Mouse (Mus musculus) hindbrain, embryonic 12.5 days (tissue): ENCODE data around the gene Pde9a. TPM values are rescaled to one million over a fixed set of nuclear protein-coding genes. Genes with fewer than 3 reads are reported as not detected.
A peak's percentile ranks its signal among the peaks of the same experiment; 100 is the strongest.

ENCODE experiments used
- ATAC-seq: fragments of 200-750 bp; cut with Nextera tagmentation; 2 replicates; pipeline ENCODE4 v1.8.0; 2017; ENCODE audit warnings: moderate TSS enrichment; ENCODE audit not compliant: low FRiP score
- H3K27ac ChIP-seq: fragments of 300-500 bp; sonication (generic); 2 replicates; pipeline ENCODE4 v1.5.1; 2016; ENCODE audit warnings: mild to moderate bottlenecking
- H3K27me3 ChIP-seq: fragments of 300-500 bp; sonication (generic); 2 replicates; pipeline ENCODE4 v1.6.1; 2016; ENCODE audit warnings: mild to moderate bottlenecking
- H3K36me3 ChIP-seq: fragments of 300-500 bp; sonication (generic); 2 replicates; pipeline ENCODE4 v1.6.1; 2016; ENCODE audit warnings: mild to moderate bottlenecking
- H3K4me1 ChIP-seq: fragments of 300-500 bp; sonication (generic); 2 replicates; pipeline ENCODE4 v1.6.1; 2016
- H3K4me2 ChIP-seq: fragments of 300-500 bp; sonication (generic); replicated peaks from 2 replicates; pipeline ENCODE4 v1.6.1; 2016; ENCODE audit warnings: mild to moderate bottlenecking
- H3K4me3 ChIP-seq: fragments of 300-500 bp; sonication (generic); 2 replicates; pipeline ENCODE4 v1.5.1; 2016; ENCODE audit warnings: mild to moderate bottlenecking
- H3K9ac ChIP-seq: fragments of 300-500 bp; sonication (generic); 2 replicates; pipeline ENCODE4 v1.6.1; 2016; ENCODE audit warnings: mild to moderate bottlenecking, moderate library complexity
- H3K9me3 ChIP-seq: fragments of 300-500 bp; sonication (generic); replicated peaks from 2 replicates; pipeline ENCODE4 v1.6.1; 2016; ENCODE audit warnings: mild to moderate bottlenecking
- WGBS: fragments of 180-500 bp; shearing (Covaris S2); methylation state at CpG from one replicate; pipeline ENCODE4 v1.1.7; 2016; 5-methylcytosine and 5-hydroxymethylcytosine counted together
- polyA plus RNA-seq: library from polyadenylated mRNA; unstranded; fragments of >200 nt; fragmentation: Nextera tagmentation; extraction: Ambion mirVana; gene quantifications from 2 replicates; pipeline ENCODE4 v1.2.1, GENCODE M21; 2016

Gene Pde9a
- polyA plus RNA-seq, 1 experiment from 2014 or later: 30.4 TPM

DNA sequence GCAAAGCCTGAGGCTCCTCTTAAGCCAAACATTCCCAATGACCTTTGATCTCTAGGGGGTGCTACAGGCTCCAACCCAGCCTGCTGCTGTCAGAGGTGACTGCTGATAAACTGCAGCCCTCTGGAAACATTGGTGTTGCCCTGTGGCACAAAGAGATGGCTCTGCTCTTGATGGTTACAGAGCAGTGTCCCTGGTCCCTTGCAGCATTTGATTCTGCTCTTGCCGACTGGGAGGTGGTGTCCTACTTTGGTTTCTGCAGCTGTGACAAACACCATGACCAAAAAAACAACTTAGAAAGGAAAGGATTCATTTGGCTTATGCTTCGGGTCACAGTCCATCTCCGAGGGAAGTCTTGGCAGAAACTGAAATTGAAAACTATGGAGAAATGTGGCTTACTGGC, 5.5 kb downstream of the Pde9a start:
- H3K27me3 ChIP-seq: peaks cover 8% of the 10 kb centered on the region; the same call in 1 of the 2 replicates
- ATAC-seq: no peak
- no peak overlapping the region for H3K4me2 ChIP-seq
- H3K9me3 ChIP-seq: no peaks in the 10 kb centered on the region
- 74% methylated on average over 3 of the region's 3 CpGs for WGBS
- H3K36me3 ChIP-seq: no peaks in the 10 kb centered on the region
- no peak overlapping the region for H3K9ac ChIP-seq
- H3K4me1 ChIP-seq: peaks cover 34% of the 10 kb centered on the region
- no peak overlapping the region for H3K4me3 ChIP-seq
- no peak overlapping the region for H3K27ac ChIP-seq

DNA sequence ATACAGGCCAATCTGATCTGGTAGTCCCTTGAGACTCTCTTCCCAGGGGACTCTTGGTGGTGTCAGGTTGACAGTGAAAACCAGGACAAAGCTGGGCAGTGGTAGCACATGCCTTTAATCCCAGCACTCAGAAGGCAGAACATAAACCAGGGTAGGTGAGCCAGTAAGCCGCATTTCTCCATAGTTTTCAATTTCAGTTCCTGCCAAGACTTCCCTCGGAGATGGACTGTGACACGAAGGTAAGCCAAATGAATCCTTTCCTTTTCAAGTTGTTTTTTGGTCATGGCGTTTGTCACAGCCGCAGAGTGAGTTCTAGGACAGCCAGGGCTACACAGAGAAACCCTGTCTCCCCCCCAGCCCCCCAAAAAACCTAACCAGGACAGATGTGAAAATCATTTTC, 6.0 kb downstream of the Pde9a start:
- Histone ChIP-seq H3K27ac (no peak overlapping the region), H3K4me3 (no peak overlapping the region), H3K9ac (no peak overlapping the region), H3K27me3 (peaks cover 8% of the 10 kb centered on the region; the same call in 1 of the 2 replicates), H3K4me2 (no peak overlapping the region), H3K9me3 (no peaks in the 10 kb centered on the region), H3K36me3 (peaks cover 3% of the 10 kb centered on the region; the same call in 1 of the 2 replicates), H3K4me1 (peaks cover 31% of the 10 kb centered on the region)
- ATAC-seq: no peak
- 90% methylated on average over 5 of the region's 5 CpGs for WGBS

DNA sequence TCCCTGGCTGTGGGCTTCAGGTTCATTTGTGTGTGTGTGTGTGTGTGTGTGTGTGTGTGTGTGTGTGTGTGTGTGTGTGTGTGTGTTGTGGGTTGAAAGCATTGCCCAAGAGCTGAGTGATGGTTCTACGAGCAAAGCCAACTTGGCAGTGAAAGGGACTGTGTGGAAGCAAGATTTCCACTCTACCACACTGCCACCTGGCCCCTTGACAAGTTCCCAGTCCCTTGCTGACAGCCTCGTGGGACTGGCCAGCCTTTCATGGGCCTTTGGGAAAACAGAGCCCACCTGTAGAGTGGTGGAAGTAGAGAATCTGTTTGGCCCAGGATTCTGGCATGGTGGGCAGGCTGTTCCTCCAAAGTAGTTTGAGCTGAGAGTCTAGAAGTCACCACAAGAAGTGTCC, 7.8 kb downstream of the Pde9a start:
- no peaks in the 10 kb centered on the region for H3K27me3 ChIP-seq
- no peak for ATAC-seq
- no peak overlapping the region for H3K27ac ChIP-seq
- H3K4me3 ChIP-seq: no peak overlapping the region
- H3K36me3 ChIP-seq: peaks cover 3% of the 10 kb centered on the region; the same call in 1 of the 2 replicates
- H3K4me2 ChIP-seq: no peak overlapping the region
- no peaks in the 10 kb centered on the region for H3K9me3 ChIP-seq
- WGBS: 71% methylated on average over 2 of the region's 2 CpGs
- no peak overlapping the region for H3K9ac ChIP-seq
- peaks cover 15% of the 10 kb centered on the region for H3K4me1 ChIP-seq

DNA sequence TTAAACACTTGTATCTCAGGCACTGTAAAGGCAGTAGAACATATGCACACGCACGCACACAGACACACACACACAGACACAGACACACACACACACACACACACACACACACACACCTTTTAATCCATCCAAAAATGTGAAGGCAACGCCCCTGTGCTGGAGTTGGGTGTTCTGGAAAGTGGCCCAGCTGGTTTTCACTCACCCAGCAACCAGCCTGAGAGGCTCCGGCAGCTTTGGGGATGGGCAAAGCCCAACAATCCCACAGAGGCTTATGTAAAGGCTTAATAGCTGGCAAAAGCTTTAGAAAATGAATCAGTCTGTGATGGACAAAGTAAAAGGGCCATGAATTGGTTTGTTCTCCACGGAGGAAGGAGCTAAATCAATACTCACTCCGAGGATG, 14.3 kb downstream of the Pde9a start:
- 88% methylated on average over 6 of the region's 6 CpGs for WGBS
- no peak overlapping the region for H3K27ac ChIP-seq

DNA sequence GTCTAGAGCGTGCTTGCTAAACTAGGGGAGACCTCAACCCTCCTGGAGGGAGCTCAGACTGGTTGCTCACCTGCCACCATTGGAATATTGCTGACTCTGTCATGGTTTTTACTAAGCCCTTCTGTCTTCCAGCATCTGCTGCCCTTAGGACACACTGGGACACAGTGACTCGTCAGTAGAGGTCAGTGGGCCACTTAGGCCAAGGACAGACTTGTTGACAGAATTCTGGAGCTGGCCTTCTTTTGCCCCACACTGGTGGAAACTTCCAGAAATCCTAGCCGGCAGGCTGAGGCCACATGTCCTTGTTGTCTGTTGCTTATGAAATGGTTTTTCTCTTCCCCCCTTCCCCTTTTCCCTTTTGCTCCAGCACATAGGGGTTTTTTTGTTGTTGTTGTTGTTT, 15.2 kb downstream of the Pde9a start:
- no peak for ATAC-seq
- H3K4me3 ChIP-seq: no peak overlapping the region
- H3K27ac ChIP-seq: no peak overlapping the region
- H3K9me3 ChIP-seq: no peaks in the 10 kb centered on the region
- WGBS: 82% methylated on average over 3 of the region's 3 CpGs
- H3K36me3 ChIP-seq: peaks cover 8% of the 10 kb centered on the region; the same call in 1 of the 2 replicates
- no peak overlapping the region for H3K9ac ChIP-seq
- H3K4me1 ChIP-seq: peaks cover 10% of the 10 kb centered on the region
- no peak overlapping the region for H3K4me2 ChIP-seq
- H3K27me3 ChIP-seq: no peaks in the 10 kb centered on the region

More for the DNA sequence above, 14.3 kb downstream of the Pde9a start:
- peaks cover 10% of the 10 kb centered on the region for H3K4me1 ChIP-seq
- peaks cover 8% of the 10 kb centered on the region; the same call in 1 of the 2 replicates for H3K36me3 ChIP-seq
- no peaks in the 10 kb centered on the region for H3K27me3 ChIP-seq
- no peak overlapping the region for H3K4me2 ChIP-seq
- H3K9me3 ChIP-seq: no peaks in the 10 kb centered on the region
- ATAC-seq: no peak
- no peak overlapping the region for H3K4me3 ChIP-seq
- H3K9ac ChIP-seq: no peak overlapping the region

DNA sequence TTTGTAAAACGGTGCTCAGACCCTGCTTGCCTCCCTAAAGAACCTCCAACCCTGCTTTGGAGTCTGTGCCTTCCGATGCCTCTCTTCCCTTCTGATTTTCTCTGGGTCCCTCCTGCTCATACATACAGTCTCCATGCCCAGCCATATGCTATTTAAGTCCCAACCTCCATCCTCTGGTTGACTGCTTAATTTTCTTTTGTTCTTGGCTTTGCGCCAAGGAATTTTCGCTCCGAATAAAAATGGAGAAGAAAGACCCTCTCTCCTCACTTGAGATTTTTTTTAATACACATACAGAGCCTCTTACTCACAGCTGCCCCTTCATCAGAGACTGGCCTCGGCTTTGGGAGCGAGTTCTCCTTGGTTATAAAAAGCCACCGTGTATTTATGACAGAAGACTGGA, 16.7 kb downstream of the Pde9a start:
- Histone ChIP-seq H3K36me3 (peaks cover 4% of the 10 kb centered on the region; the same call in 1 of the 2 replicates), H3K4me3 (no peak overlapping the region), H3K4me2 (no peak overlapping the region), H3K9me3 (no peaks in the 10 kb centered on the region), H3K9ac (no peak overlapping the region), H3K4me1 (peaks cover 12% of the 10 kb centered on the region), H3K27ac (no peak overlapping the region), H3K27me3 (no peaks in the 10 kb centered on the region)
- WGBS: 76% methylated on average over 8 of the region's 8 CpGs
- ATAC-seq: no peak

DNA sequence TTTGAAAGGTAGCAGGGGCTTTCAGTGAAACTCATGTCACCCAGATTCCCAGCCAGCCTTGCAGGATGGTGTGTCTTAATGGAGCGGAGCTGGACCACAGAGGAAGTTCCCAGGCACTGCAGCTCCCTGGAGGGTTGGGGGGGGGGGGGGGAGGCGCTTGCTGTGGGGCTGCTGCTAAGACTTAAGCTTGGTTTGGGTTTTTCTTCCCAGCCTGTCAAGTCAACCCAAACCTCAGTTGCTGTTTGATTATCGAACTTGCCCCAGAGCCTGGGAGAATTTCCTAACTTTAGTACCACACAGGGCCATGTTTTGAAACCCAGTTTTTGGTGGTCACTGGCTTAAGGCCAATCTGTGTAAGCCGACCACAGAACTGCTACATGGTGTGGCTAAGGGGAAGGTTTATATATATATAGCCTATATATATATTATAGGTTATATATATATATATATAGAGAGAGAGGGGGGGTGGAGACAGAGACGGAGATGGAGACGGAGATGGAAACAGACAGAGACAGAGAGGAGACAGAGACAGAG, 19.8 kb downstream of the Pde9a start:
- no peak for ATAC-seq
- H3K4me3 ChIP-seq: no peak overlapping the region
- H3K27ac ChIP-seq: no peak overlapping the region
- no peak overlapping the region for H3K4me2 ChIP-seq
- WGBS: 64% methylated on average over 6 of the region's 6 CpGs
- H3K9me3 ChIP-seq: no peaks in the 10 kb centered on the region
- H3K4me1 ChIP-seq: peaks cover 28% of the 10 kb centered on the region
- no peaks in the 10 kb centered on the region for H3K27me3 ChIP-seq
- peaks cover 4% of the 10 kb centered on the region; the same call in 1 of the 2 replicates for H3K36me3 ChIP-seq
- no peak overlapping the region for H3K9ac ChIP-seq

DNA sequence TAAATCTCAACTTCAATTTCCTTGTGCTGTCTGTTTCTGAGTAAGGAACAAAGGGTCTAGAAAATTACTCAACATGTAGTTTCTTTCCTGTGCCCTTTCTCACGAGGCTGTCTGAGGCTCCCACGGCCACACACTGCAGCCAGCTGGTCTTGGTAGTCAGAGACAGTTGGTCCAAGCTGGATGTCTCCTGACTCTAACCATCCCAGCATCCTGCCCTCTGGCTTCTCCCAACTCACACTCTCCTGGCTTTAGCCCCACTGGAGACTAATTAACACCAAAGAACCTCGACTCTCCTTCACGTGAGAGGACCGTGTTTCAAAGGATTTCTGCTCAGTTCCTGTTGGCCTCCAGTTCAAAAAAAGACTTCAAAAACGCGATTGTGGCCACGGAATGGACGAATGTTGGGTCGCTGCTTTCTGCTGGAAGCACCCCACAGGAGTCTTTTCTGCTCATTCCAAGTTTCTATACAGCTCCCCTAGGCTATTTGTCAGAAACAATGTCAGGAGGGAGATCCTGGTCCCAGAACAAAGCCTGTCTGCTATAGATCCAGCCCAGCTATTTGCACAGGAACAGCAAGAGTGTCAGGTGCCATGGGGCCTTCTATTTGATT, 23.8 kb downstream of the Pde9a start:
- Histone ChIP-seq H3K4me1 (peaks cover 29% of the 10 kb centered on the region), H3K9ac (no peak overlapping the region), H3K36me3 (peaks cover 8% of the 10 kb centered on the region), H3K27ac (peak overlapping the region; percentile 60), H3K9me3 (no peaks in the 10 kb centered on the region), H3K4me2 (0 out of 2 replicates have a peak overlapping the region, but pooled peaks have one; percentile 11), H3K27me3 (no peaks in the 10 kb centered on the region), H3K4me3 (no peak overlapping the region)
- no peak for ATAC-seq
- 13% methylated on average over 10 of the region's 10 CpGs for WGBS

DNA sequence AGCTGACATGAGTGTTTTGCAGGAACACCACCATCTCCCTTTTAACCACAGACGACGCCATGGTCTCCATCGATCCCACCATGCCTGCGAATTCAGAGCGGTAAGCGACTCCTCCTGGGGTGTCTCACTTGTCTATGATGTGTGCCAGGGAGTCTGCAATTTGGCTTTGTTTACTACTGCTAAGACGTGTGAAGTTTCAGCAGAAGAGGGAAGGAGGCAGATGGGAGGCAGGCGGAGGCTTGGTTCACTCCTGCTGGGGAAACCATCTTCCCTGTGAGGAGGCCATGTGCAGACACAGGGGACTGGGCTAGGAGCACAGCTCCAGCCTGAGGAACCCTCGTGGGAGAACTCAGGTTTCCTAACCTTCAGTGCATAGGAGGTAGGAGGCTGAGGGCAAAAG, 29.2 kb downstream of the Pde9a start:
- Histone ChIP-seq H3K4me3 (no peak overlapping the region), H3K9me3 (no peaks in the 10 kb centered on the region), H3K4me2 (no peak overlapping the region), H3K27me3 (no peaks in the 10 kb centered on the region), H3K9ac (no peak overlapping the region), H3K36me3 (peaks cover 40% of the 10 kb centered on the region), H3K27ac (no peak overlapping the region), H3K4me1 (peaks cover 16% of the 10 kb centered on the region)
- ATAC-seq: no peak
- 79% methylated on average over 9 of the region's 9 CpGs for WGBS

DNA sequence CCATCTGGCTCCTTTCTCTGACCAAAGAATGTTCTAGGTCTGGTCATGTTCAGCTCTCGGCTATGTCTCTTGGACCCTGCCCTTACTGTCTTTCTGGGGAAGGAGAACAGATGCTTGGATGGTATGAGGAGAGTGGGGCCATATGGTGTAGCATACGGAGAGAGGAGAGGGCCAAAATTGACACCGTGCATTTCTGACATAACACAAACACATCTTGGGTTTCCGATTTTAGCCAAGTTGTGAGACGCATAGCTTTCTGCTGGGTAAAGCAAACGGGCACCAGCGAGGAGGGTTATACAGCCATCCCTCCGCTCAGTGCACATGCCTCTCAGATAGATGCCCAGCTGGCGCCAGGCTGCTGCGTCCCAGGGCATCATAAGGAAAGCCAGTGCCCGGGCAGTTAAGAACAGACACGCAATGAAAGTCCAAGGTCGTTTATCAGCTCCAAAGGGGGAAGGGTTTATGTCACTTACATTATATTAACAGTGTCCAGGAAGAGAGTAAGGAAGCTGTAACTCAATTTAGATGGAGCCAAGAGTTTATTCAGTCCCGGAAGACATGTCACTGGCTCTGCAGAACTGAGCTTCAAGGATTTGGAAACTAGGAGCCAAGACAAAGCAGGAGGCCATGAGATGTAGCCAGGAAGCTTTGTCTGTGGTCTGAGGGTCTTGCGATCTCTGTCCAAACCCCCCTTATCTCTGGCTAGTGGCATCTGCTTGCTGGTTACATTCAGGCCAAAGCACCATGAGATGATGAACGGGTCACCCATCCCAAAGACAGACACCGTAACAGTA, 33.0 kb downstream of the Pde9a start:
- ATAC-seq: no peak
- H3K9ac ChIP-seq: no peak overlapping the region
- no peak overlapping the region for H3K27ac ChIP-seq
- peaks cover 46% of the 10 kb centered on the region for H3K36me3 ChIP-seq
- peaks cover 4% of the 10 kb centered on the region for H3K4me1 ChIP-seq
- WGBS: 86% methylated on average over 17 of the region's 17 CpGs
- no peaks in the 10 kb centered on the region for H3K9me3 ChIP-seq
- no peak overlapping the region for H3K4me3 ChIP-seq
- H3K27me3 ChIP-seq: no peaks in the 10 kb centered on the region
- H3K4me2 ChIP-seq: no peak overlapping the region

DNA sequence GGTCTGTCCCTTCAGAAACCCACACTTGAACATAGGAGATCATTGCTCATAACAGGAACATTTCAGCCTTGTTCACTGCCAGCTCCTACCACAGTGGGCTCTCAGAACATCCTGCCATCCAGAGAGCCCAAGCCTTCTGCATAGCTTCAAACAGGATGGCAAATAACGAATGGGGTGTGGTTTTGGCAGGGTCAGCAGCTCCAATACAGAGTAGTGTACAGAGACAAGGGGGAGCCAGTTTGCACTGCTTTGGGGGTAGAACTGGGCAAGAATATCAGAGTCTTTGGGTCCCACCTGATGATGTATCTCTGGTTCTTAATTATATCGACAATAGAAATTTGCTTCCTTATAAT, 33.6 kb downstream of the Pde9a start:
- Histone ChIP-seq H3K4me3 (no peak overlapping the region), H3K9me3 (no peaks in the 10 kb centered on the region), H3K4me2 (no peak overlapping the region), H3K27ac (no peak overlapping the region), H3K4me1 (peaks cover 5% of the 10 kb centered on the region), H3K36me3 (peaks cover 41% of the 10 kb centered on the region), H3K27me3 (no peaks in the 10 kb centered on the region), H3K9ac (no peak overlapping the region)
- WGBS: 75% methylated on average over 2 of the region's 2 CpGs
- no peak for ATAC-seq

DNA sequence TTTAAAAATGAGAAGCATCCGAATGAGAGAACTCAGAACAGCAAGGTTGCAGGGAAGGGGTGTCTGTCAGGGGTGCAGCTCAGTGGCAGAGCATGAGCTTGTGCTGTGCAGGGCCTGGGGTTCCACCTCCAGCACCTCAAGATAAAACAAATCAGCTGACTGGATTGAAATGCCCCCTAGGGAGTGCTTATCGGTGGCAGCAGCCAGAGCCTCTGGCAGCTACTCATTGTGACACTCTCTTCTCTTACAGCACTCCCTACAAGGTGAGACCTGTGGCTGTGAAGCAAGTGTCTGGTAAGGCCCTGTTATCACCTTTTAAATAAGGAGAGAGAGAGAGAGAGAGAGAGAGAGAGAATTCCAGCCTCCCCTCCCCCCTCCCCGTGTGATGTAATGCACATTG, 34.0 kb downstream of the Pde9a start:
- Histone ChIP-seq H3K4me2 (no peak overlapping the region), H3K36me3 (peaks cover 38% of the 10 kb centered on the region), H3K9me3 (no peaks in the 10 kb centered on the region), H3K27me3 (no peaks in the 10 kb centered on the region), H3K4me3 (no peak overlapping the region), H3K27ac (no peak overlapping the region), H3K4me1 (peaks cover 9% of the 10 kb centered on the region), H3K9ac (no peak overlapping the region)
- no peak for ATAC-seq
- WGBS: 57% methylated on average over 3 of the region's 3 CpGs
